Mouse (Mus musculus) embryonic facial prominence, embryonic 10.5 days (tissue): ENCODE results near the gene Ccdc15. TPM values are rescaled to one million over a fixed set of nuclear protein-coding genes. Genes with fewer than 3 reads are reported as not detected.

Experiments used
- DNase-seq: peaks from one replicate; pipeline ENCODE4 v3.0.0-alpha.2; 2017; ENCODE audit warnings: low spot score
- H3K27ac ChIP-seq: fragments of 300-500 bp; sonication (generic); replicated peaks from 2 replicates; pipeline ENCODE4 v1.5.1; 2016; ENCODE audit warnings: mild to moderate bottlenecking
- H3K27me3 ChIP-seq: fragments of 300-500 bp; sonication (generic); replicated peaks from 2 replicates; pipeline ENCODE4 v1.6.1; 2016; ENCODE audit warnings: low read depth, mild to moderate bottlenecking; ENCODE audit not compliant: poor library complexity, severe bottlenecking
- H3K36me3 ChIP-seq: fragments of 300-500 bp; sonication (generic); replicated peaks from 2 replicates; pipeline ENCODE4 v1.6.1; 2016; ENCODE audit warnings: mild to moderate bottlenecking, moderate library complexity
- H3K4me1 ChIP-seq: fragments of 300-500 bp; sonication (generic); 2 replicates; pipeline ENCODE4 v1.6.1; 2016
- H3K4me3 ChIP-seq: fragments of 300-500 bp; sonication (generic); 2 replicates; pipeline ENCODE4 v1.5.1; 2016; ENCODE audit warnings: mild to moderate bottlenecking, moderate library complexity
- H3K9me3 ChIP-seq: fragments of 300-500 bp; sonication (generic); 2 replicates; pipeline ENCODE4 v1.6.1; 2016; ENCODE audit warnings: mild to moderate bottlenecking
- WGBS: fragments of 180-500 bp; shearing (Covaris S2); methylation state at CpG from one replicate; pipeline ENCODE4 v1.1.7; 2016; 5-methylcytosine and 5-hydroxymethylcytosine counted together
- polyA plus RNA-seq: library from polyadenylated mRNA; unstranded; fragments of >200 nt; fragmentation: Nextera tagmentation; extraction: Ambion mirVana; gene quantifications from 2 replicates; pipeline ENCODE4 v1.2.1, GENCODE M21; 2016

Gene Ccdc15
- polyA plus RNA-seq = 10.2 and 10.3 TPM in 2 replicates

DNA sequence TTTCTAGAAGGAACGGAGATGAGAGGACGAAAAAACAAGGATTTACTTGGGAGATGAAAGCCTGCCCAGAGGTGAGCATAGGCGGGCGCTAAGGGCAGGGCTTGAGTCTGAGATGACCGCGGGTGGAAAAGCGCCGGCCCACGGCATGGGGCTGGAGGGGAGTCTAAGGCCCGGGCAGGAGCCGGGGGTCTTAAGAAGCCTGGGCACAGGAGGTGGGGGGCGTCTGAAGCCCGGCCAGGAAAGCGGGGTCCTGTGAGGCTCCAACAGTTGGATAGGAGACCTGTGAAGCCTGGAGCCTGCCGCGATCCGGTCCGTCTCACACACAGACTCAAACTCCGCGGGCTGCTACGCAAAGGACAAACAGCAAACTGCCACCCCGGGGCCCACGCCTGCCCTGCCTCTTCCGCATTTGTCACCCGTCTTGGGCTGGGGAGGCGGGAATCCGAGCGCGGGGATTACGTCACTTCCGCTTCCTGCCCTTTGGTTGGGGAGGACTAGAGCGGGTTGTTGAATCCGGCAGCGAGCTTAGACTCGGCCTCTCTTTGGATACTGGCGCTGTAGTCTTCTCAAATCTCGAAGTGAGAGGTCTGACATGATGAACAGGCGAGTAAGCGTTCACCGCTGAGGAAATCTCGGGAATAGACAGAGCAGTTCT lies at the start of gene Ccdc15:
Gene Ccdc15 (minus strand): TSS at position 445 of the 655 bp plus-strand sequence.
- Histone ChIP-seq H3K4me3 (peak within 1 kb of the TSS; percentile 81), H3K27me3 (no peaks in the 10 kb centered on the region), H3K9me3 (no peaks in the 10 kb centered on the region), H3K27ac (peak within 1 kb of the TSS; percentile 95), H3K36me3 (no peaks in the 10 kb centered on the region), H3K4me1 (peaks cover 13% of the 10 kb centered on the region)
- peak; percentile 97 for DNase-seq
- WGBS = under 1% methylated on average over 41 of the region's 41 CpGs

DNA sequence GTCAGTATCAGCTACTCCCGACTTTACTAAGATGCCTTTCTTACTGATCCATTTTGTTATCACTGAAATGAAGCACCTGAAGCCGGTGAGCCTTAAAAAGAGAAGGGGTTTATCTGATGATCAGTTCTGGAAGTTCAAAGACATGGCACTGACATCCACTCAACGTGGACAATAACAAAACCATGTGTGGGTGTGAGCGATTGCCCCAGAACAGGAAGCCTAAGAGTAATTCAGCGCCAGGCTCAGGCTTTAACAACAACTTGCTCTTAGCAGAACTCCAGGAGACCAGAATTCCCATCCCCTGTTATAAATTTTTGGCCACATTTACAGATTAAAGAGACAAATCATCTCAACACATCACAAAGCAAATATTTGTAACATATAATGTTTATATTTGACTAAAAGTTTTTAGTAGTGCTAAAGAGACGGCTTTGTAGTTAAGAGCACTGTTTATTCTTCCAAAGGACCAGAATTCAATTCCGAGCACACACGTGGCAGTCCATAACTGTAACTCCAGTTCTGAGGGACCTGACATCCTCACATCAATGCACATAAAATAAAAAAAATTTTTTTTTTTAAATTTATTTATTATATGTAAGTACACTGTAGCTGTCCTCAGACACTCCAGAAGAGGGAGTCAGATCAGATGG lies 45.4 kb upstream of the Ccdc15 start:
- Histone ChIP-seq H3K4me3 (no peak overlapping the region), H3K9me3 (no peaks in the 10 kb centered on the region), H3K4me1 (no peaks in the 10 kb centered on the region), H3K36me3 (no peaks in the 10 kb centered on the region), H3K27me3 (no peaks in the 10 kb centered on the region), H3K27ac (no peak overlapping the region)
- no peak for DNase-seq
- 79% methylated on average over 8 of the region's 8 CpGs for WGBS

DNA sequence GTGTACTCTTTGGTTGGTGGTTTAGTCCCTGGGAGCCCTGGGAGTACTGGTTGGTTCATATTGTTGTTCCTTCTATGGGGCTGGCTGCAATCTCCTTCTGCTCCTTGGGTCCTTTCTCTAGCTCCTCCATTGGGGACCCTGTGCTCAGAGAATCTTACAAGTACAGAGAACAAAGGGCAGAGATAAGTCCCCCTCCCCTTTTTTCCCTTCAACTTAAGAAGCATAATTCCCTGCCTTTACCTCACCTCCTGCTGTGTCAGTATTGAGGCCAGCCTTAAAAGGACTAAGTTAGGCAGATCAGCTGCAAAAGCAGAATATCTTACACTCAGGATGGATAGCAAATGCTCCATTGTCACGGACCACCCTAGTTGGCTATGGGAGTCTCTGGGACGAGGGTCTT lies 43.8 kb upstream of the Ccdc15 start:
- no peak overlapping the region for H3K4me3 ChIP-seq
- peaks cover 2% of the 10 kb centered on the region; the same call in 1 of the 2 replicates for H3K27me3 ChIP-seq
- H3K27ac ChIP-seq = no peak overlapping the region
- no peaks in the 10 kb centered on the region for H3K36me3 ChIP-seq
- no peak for DNase-seq
- H3K4me1 ChIP-seq = no peaks in the 10 kb centered on the region
- 75% methylated on average over 2 of the region's 2 CpGs for WGBS
- no peaks in the 10 kb centered on the region for H3K9me3 ChIP-seq

DNA sequence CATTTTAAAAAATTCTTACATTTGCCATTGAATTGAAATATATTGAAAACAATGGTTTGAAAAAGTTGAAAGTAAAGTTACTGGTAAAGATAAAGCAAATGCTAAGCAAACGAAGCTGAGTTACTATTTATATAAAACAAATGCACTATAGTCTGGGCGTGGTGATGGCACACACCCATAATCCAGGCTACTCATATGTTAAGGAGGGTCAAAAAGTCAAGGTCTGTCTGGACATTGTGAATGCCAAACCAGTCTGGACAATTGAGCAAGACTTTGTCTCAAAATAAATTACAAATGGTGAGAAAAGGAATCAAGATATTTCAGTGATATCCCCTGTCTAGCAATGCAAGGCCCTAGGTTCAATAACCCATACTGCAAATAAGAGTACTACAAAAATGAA lies 42.7 kb upstream of the Ccdc15 start:
- WGBS = 84% methylated on average over 2 of the region's 2 CpGs
- H3K9me3 ChIP-seq = no peaks in the 10 kb centered on the region
- no peaks in the 10 kb centered on the region for H3K4me1 ChIP-seq

DNA sequence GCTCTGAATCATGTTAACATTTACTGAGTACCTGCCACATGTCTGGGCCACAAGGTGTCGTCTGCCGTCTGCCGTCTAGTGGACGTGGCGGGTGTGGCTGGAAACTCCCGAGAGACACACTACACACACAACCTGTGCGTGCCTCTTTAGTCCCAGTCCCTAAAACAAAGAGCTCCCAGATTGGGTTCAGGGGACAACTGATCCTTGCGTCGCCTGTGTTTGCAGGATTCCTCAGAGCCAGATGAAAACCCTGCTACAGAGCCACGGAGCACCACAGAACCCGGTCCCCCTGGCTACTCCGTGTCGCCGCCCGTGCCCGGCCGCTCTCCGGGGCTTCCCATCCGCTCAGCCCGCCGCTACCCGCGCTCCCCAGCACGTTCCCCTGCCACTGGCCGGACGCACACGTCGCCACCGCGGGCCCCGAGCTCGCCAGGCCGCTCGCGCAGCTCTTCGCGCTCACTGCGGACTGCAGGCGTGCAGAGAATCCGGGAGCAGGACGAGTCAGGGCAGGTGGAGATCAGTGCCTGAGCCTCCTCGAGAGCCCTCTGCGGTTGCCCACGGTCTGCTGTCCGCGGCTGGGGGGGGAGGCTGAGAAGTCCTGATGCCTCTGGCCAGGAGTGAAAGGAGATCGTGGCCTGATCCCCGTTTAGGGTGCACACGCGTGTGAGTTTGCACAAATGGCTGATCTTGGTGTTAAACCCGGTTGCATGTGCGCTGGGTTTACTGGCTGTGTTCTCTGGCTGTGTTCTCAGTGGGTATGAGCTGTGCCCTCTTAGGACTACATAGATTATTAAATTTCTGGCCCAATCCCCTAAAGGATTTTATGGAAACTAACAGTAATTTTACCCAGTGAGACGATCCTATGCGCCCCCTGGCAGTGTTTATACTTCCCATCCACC lies 36.3 kb upstream of the Ccdc15 start:
- H3K27ac ChIP-seq = peak overlapping the region; percentile 81
- WGBS = 9% methylated on average over 54 of the region's 54 CpGs
- peaks cover 57% of the 10 kb centered on the region for H3K27me3 ChIP-seq
- peak; percentile 79 for DNase-seq
- H3K4me3 ChIP-seq = peak overlapping the region; percentile 58
- no peaks in the 10 kb centered on the region for H3K36me3 ChIP-seq
- H3K4me1 ChIP-seq = peaks cover 10% of the 10 kb centered on the region
- no peaks in the 10 kb centered on the region for H3K9me3 ChIP-seq

More for the DNA sequence above, 42.7 kb upstream of the Ccdc15 start:
- no peak for DNase-seq
- Histone ChIP-seq H3K27me3 (peaks cover 12% of the 10 kb centered on the region), H3K4me3 (no peak overlapping the region), H3K36me3 (no peaks in the 10 kb centered on the region), H3K27ac (no peak overlapping the region)

DNA sequence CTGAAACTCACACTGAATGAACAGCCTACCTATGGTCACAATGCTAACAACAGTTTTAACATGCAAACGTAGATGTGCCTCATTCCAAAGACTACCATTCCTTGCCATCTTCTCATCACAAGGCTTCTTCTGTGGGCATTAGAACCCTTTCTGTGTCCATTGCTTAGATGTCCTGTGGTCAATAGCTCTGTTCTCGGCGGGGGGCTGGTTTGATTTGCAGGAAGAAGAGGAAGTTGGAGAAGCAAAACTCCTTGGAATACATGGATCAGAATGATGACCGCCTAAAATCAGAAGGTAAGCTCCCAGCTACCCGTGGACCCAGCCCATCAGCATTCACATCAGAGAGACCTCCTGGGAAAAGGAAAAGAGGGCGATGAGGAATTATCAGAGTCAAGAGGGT lies 34.9 kb upstream of the Ccdc15 start:
- peaks cover 57% of the 10 kb centered on the region for H3K27me3 ChIP-seq
- DNase-seq = no peak
- WGBS = 91% methylated on average over 6 of the region's 6 CpGs
- H3K27ac ChIP-seq = no peak overlapping the region
- H3K4me3 ChIP-seq = no peak overlapping the region
- no peaks in the 10 kb centered on the region for H3K9me3 ChIP-seq
- peaks cover 10% of the 10 kb centered on the region for H3K4me1 ChIP-seq
- H3K36me3 ChIP-seq = no peaks in the 10 kb centered on the region

DNA sequence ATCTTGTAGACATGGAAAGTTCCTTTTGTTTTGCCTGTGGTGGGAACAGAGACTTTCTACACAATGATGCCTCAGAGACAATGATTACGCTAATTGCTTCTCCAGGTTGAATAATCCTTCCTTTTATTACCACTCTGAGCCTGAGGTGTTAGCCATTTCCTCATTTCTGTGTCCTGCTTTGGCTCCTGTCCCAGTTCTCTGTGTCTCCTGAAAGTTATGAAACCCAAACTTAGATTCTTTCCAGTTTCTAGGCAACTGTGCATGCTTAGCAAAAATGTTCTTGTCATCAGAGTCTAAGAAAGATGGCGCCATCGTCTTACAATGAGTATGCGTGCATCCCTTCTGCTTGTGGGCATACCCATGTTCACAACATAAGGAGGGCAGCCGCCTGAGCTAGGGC lies 27.5 kb upstream of the Ccdc15 start:
- Histone ChIP-seq H3K27me3 (no peaks in the 10 kb centered on the region), H3K36me3 (no peaks in the 10 kb centered on the region), H3K4me3 (no peak overlapping the region), H3K9me3 (no peaks in the 10 kb centered on the region), H3K27ac (no peak overlapping the region), H3K4me1 (no peaks in the 10 kb centered on the region)
- DNase-seq = no peak
- 90% methylated on average over 5 of the region's 5 CpGs for WGBS

DNA sequence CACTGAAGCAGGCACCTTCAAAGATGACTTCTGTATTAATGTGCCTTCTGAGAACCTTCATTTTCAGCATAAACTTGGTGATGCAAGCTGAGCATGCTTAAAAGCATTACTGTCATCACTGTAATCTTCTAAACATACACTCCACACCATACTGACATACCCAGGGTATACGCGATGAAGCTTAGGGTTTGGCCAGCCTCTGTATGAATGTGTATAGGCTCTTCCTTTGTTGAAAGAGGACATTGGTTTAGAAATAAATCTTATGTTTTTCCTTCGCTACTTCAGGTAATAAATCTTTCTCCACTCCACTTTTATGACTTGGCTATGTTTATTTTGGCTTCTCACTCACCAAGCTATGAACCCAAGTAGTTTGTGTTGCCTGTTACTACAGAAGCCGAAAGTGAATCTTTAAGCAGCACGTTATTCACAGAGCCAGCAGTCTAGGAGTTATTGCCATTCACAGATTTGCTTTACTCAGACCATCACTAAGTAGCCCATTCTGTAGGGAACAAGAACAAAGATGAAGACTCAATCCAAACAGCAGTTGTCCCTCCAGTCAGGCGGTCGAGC lies 23.1 kb upstream of the Ccdc15 start:
- H3K9me3 ChIP-seq = no peaks in the 10 kb centered on the region
- H3K27ac ChIP-seq = no peak overlapping the region
- no peaks in the 10 kb centered on the region for H3K27me3 ChIP-seq
- 89% methylated on average over 7 of the region's 7 CpGs for whole genome bisulfite sequencing
- no peak overlapping the region for H3K4me3 ChIP-seq
- no peak for DNase-seq
- no peaks in the 10 kb centered on the region for H3K36me3 ChIP-seq
- no peaks in the 10 kb centered on the region for H3K4me1 ChIP-seq

DNA sequence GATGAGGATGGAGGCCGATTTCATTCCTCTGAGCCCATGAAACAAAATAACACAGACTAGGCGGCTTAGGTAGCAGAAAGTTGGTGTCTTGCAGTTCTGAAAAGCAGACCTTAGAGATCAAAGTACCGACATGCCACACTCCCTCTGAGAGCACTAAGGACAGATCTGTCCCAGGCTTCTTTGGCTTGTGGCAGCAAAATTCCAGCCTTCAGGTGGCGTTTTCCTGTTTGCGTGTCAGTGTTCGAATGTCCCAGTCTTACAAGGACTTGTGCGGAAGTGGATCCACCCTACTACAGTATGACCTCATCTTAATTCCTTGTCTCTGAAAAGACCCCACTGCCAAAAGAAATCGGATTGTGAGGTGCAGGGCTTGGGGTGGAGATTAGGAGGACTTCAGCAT lies 20.6 kb upstream of the Ccdc15 start:
- no peaks in the 10 kb centered on the region for H3K9me3 ChIP-seq
- no peak for DNase-seq
- no peaks in the 10 kb centered on the region for H3K27me3 ChIP-seq
- no peak overlapping the region for H3K4me3 ChIP-seq
- H3K36me3 ChIP-seq = no peaks in the 10 kb centered on the region
- no peaks in the 10 kb centered on the region for H3K4me1 ChIP-seq
- WGBS = 80% methylated on average over 8 of the region's 8 CpGs
- H3K27ac ChIP-seq = no peak overlapping the region

DNA sequence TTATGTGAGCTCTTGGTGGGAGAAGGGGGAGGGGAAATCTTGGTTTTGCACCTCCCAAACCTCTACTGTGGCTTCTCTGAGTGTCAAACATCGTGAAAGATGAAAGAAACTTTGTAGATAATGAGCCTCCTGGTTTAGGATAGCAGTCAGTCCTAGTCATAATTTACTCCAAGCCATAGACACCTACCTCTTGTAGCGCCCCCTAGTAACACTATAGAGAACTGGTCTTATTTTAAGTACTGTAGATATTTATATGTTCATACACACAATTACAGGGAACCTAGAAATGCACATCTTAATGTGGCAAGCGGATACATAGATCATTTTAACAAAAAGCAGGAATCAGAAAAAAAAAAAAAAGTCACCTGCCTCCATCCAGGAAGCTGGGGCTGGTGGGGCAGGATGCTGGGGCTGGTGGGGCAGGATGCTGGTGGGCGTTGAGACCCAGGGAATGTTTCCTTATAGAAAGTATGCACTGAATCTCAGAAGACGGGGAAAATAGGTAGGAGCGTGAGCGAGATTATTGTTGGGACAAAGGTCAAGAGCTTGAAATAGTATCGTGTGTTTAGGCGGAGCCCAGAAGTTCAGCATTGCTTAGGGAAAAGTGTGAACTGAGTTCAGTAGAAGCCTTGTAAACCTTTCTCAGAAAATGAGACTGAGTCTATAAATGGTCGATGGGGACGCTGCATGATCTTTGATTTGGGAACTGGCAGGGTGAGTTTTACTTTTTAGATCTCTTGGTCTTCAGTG lies 20.0 kb upstream of the Ccdc15 start:
- H3K27ac ChIP-seq = no peak overlapping the region
- 82% methylated on average over 11 of the region's 11 CpGs for WGBS
- no peaks in the 10 kb centered on the region for H3K9me3 ChIP-seq
- H3K4me3 ChIP-seq = no peak overlapping the region
- no peaks in the 10 kb centered on the region for H3K4me1 ChIP-seq
- H3K36me3 ChIP-seq = no peaks in the 10 kb centered on the region
- DNase-seq = no peak
- no peaks in the 10 kb centered on the region for H3K27me3 ChIP-seq

DNA sequence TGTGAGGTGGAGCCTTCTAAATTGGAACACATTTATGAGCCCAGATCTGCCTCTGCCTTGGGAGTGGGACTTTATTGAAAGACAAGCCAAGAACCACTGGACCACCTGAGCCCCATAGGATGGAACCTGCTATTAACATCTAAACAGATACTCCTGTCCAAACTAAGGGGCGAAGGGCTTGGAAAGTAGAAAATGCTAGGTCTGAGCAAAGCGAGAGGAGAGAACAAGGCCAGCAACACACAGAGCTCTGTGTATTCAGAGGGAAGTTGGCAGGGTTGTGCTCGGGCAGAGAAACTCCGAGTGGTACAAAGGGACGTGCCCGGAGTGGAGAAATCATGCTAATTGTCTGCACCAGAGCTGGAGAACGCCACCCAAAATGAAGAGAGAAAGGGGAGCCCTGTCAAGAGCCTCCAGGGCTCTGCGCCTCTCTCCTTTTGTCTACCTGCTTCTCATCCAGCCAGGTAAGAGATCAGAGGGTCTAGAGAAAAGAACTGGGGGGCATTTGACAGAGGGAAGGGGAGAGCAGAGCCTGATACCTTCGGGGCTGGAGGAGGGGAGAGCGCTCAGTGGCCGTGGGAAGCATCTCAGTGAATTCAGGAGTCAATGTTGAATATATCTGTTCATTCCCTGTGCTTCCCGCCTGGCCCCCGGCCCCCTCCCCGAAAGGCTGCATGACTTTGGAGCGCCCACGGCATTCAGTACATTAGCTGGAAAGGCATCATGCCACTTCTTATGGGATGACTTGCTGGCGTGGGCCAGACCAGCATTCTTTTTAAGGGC lies 19.3 kb upstream of the Ccdc15 start, which contains the start of gene Hepacam:
Gene Hepacam (plus strand): TSS at position 51 of the 780 bp plus-strand sequence.
- H3K27me3 ChIP-seq = no peaks in the 10 kb centered on the region
- no peak within 1 kb of the TSS for H3K4me3 ChIP-seq
- no peaks in the 10 kb centered on the region for H3K36me3 ChIP-seq
- no peak for DNase-seq
- H3K4me1 ChIP-seq = no peaks in the 10 kb centered on the region
- WGBS = 82% methylated on average over 17 of the region's 17 CpGs
- H3K9me3 ChIP-seq = no peaks in the 10 kb centered on the region
- no peak within 1 kb of the TSS for H3K27ac ChIP-seq
